Mouse (Mus musculus): Measurements from ENCODE around the gene Klk1b8. TPM values are rescaled to one million over a fixed set of nuclear protein-coding genes. Genes with fewer than 3 reads are reported as not detected.

The Klk1b8 gene
- total RNA-seq, 2 experiments from 2014 or later = not detected

Other genes starting within 250 kb of the Klk1b8 start
- gene Klk13, start 238.1 kb upstream of the Klk1b8 start, total RNA-seq (2021) = not detected
- gene Klk12, start 181.8 kb upstream of the Klk1b8 start, total RNA-seq (2021) = not detected
- under 1 TPM in 1 of 2 experiments, not detected in 1; 0.30 TPM for gene Klk11, start 176.1 kb upstream of the Klk1b8 start, total RNA-seq (2021)
- under 1 TPM; 0.20 to 0.49 TPM for gene Klk10, start 169.6 kb upstream of the Klk1b8 start, total RNA-seq (2021)
- gene Klk9, start 158.8 kb upstream of the Klk1b8 start, total RNA-seq (2021) = not detected
- gene Klk8, start 153.1 kb upstream of the Klk1b8 start, total RNA-seq (2021) = 10 to 100 TPM in 1 of 2 experiments, 1 to 10 TPM in 1; 8.9 to 10.2 TPM
- gene Klk7, start 139.4 kb upstream of the Klk1b8 start, total RNA-seq (2021) = not detected
- gene Klk6, start 126.2 kb upstream of the Klk1b8 start, total RNA-seq (2021) = not detected
- not detected for gene Klk5, start 108.7 kb upstream of the Klk1b8 start, total RNA-seq (2021)
- gene Klk4, start 69.5 kb upstream of the Klk1b8 start, total RNA-seq (2021) = not detected
- not detected for gene Klk15, start 16.9 kb upstream of the Klk1b8 start, total RNA-seq (2021)
- gene Klk1b1, start 16.1 kb downstream of the Klk1b8 start, total RNA-seq (2021) = not detected
- not detected for gene Klk1b9, start 25.4 kb downstream of the Klk1b8 start, total RNA-seq (2021)
- not detected for gene Klk1b11, start 45.2 kb downstream of the Klk1b8 start, total RNA-seq (2021)
- gene Klk1b26, start 61.5 kb downstream of the Klk1b8 start, total RNA-seq (2021) = 1 to 10 TPM; 2.8 to 4.1 TPM
- not detected for gene Klk1b27, start 101.6 kb downstream of the Klk1b8 start, total RNA-seq (2021)
- not detected for gene Klk1b21, start 151.7 kb downstream of the Klk1b8 start, total RNA-seq (2021)
- not detected for gene Klk1b22, start 162.0 kb downstream of the Klk1b8 start, total RNA-seq (2021)
- gene Klk1b16, start 186.1 kb downstream of the Klk1b8 start, total RNA-seq (2021) = not detected
- not detected for gene Klk1b24, start 237.6 kb downstream of the Klk1b8 start, total RNA-seq (2021)
- not detected for gene Klk1b3, start 247.5 kb downstream of the Klk1b8 start, total RNA-seq (2021)